Mouse (Mus musculus) cerebellum, adult 2 months (tissue): ENCODE measurements around the gene Smim4.

Experiments
- CTCF ChIP-seq: fragments of 200-500 bp; IDR thresholded peaks from 2 replicates; pipeline ENCODE4 v1.5.1; 2011; ENCODE audit warnings: low read depth, mild to moderate bottlenecking, control low read depth, low read length, moderate library complexity, borderline replicate concordance; ENCODE audit not compliant: insufficient read depth
- POLR2A ChIP-seq: fragments of 200-500 bp; IDR thresholded peaks from 2 replicates; pipeline ENCODE4 v1.6.1; 2011; ENCODE audit warnings: low read length, control low read depth, borderline replicate concordance; ENCODE audit not compliant: insufficient read depth

DNA sequence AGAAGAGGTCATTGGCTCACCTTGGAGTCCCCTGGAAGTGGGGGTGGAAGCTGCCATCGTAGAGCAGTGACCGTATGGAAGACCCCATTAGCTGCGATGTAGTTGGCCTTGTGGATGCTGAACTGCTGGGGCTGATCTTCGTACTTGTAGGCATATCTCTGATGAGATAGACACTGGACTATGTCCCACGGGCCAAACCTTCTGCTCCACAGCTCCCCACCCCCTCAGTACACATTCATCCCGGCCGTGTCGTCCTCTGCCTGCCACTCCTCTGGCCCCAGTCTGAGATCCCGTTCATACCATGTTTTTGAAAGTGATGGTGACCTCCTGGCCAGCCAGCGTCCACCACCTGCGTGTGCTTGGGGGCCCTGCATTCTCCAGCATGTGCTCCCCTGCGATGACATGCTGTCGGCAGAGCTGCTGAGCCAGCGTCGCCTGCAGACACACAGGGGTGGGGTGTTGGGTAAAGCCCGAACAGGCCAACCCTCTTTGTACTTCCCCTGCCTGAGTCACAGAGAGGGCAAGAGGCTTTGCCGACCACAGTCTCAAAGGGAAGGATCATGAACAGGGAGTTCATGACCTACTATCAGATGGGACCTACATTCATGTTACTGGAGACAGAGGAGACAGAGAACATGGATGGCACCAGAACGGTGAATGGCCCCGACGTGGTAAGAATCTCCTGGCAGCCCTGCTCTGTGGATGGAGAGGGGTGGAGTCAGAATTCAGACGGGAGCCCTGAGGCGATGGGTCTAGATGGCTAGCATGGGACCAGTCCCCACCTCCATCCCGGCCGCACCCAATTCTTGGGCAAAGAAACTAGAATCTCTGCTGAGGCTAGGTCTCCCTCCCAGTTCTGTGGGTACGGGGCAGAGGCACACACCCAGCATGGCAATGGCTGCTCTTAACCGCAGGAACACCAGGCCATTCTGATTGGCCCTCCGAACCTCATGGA is 31.7 kb upstream of the Smim4 start:
- no peak for TF ChIP-seq CTCF
- no peak for TF ChIP-seq POLR2A
